Mouse (Mus musculus) thymus, postnatal 4 days (tissue): Measurements from ENCODE around the gene 1700092M07Rik.

Source experiments
- DNase-seq: peaks from one replicate; pipeline ENCODE4 v3.0.0; 2021

The 1700092M07Rik gene

GRCm38 (mm10) chr19:8740603-8741002, at the start of gene 1700092M07Rik:
1700092M07Rik (plus strand) TSS chr19:8740718.
- no peak for DNase-seq

GRCm38 (mm10) chr19:8691871-8692539, 48.5 kb upstream of the 1700092M07Rik start:
- no peak for DNase-seq

- no peak for DNase-seq
These were observed 47.8 kb upstream of the 1700092M07Rik start for GRCm38 (mm10) chr19:8692740-8693139.

GRCm38 (mm10) chr19:8695330-8695729, 45.2 kb upstream of the 1700092M07Rik start:
- peak; percentile 86 for DNase-seq

GRCm38 (mm10) chr19:8699652-8700051, 40.9 kb upstream of the 1700092M07Rik start:
- DNase-seq: peak; percentile 53

- DNase-seq: no peak
These were observed 38.1 kb upstream of the 1700092M07Rik start for GRCm38 (mm10) chr19:8702458-8702857.

- DNase-seq: no peak
These were observed 36.9 kb upstream of the 1700092M07Rik start for GRCm38 (mm10) chr19:8703571-8703970.

GRCm38 (mm10) chr19:8705026-8705708, 35.4 kb upstream of the 1700092M07Rik start:
- no peak for DNase-seq

- DNase-seq: no peak
These were observed 34.3 kb upstream of the 1700092M07Rik start for GRCm38 (mm10) chr19:8706132-8706667.

GRCm38 (mm10) chr19:8706930-8707329, 33.6 kb upstream of the 1700092M07Rik start:
- no peak for DNase-seq

GRCm38 (mm10) chr19:8708954-8709353, 31.6 kb upstream of the 1700092M07Rik start:
- DNase-seq: no peak

- no peak for DNase-seq
These were observed 30.5 kb upstream of the 1700092M07Rik start for GRCm38 (mm10) chr19:8710057-8710456.

GRCm38 (mm10) chr19:8711506-8711905, 29.0 kb upstream of the 1700092M07Rik start:
- DNase-seq: no peak

- peak; percentile 48 for DNase-seq
These were observed 28.3 kb upstream of the 1700092M07Rik start for GRCm38 (mm10) chr19:8711949-8712869.

- peak; percentile 82 for DNase-seq
These were observed 27.6 kb upstream of the 1700092M07Rik start for GRCm38 (mm10) chr19:8712870-8713305.

GRCm38 (mm10) chr19:8713306-8713996, 27.1 kb upstream of the 1700092M07Rik start:
- DNase-seq: peak; percentile 99

- DNase-seq: no peak
These were observed 26.4 kb upstream of the 1700092M07Rik start for GRCm38 (mm10) chr19:8713997-8714652.

GRCm38 (mm10) chr19:8714653-8715481, 25.7 kb upstream of the 1700092M07Rik start:
- DNase-seq: no peak

GRCm38 (mm10) chr19:8715868-8716766, 24.4 kb upstream of the 1700092M07Rik start:
- DNase-seq: no peak
